Mouse (Mus musculus) erythroblast, adult 5-6 weeks (primary cell): ENCODE results near the gene H2-DMb1. TPM values are rescaled to one million over a fixed set of nuclear protein-coding genes. Genes with fewer than 3 reads are reported as not detected.
"Not testable (repeated sequence)": the region's sequence is repeated elsewhere in the genome, so short reads cannot be mapped to it uniquely, and the experiment has no call there.

Experiments used
- ATAC-seq: replicated peaks from 2 replicates; pipeline ENCODE4 v1.8.0; 2016; ENCODE audit warnings: moderate number of reproducible peaks, mild to moderate bottlenecking, moderate TSS enrichment, inconsistent platforms; ENCODE audit not compliant: poor library complexity, low FRiP score, severe bottlenecking
- total RNA-seq, 2 experiments: library from RNA; stranded (forward) in 1 of 2; stranded (reverse) in 1 of 2; fragments of 150-400 nt in 1 of 2; fragments of 200-764, 138-1000 nt in 1 of 2; gene quantifications; 2 replicates each; pipeline versions ENCODE4 v1.2.3 to v1.2.4; 2015 to 2017; ENCODE audit warnings: low replicate concordance in 2 of 2

Gene H2-DMb1
- total RNA-seq, 2 experiments from 2014 or later: 9.6 to 15.8 TPM

DNA sequence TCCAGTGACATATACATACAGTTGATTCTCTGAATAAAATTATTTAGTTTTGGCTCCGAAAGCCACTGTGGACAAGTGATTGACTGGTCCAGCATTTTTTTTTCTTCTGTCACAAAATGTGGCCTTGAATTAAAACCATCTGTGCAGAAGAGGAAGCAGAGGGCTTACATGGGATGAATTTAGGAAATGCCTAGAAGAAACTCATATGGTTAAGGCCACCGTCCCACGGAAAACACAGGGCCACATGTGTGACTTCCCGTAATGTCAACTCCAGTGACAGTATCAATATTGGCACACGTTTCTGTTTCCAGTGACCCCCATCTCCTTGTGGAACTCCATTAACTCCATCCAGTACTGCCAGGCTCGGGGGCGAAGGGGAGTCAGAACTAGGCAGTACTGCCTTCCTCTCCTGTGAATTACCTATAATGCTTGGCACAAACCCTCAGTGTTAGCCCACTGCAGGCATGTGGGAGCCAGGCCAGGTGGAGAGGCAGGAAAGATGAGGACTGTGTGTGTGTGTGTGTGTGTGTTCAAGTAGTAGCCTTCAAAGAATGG lies 10.3 kb upstream of the H2-DMb1 start:
- no peak for ATAC-seq

DNA sequence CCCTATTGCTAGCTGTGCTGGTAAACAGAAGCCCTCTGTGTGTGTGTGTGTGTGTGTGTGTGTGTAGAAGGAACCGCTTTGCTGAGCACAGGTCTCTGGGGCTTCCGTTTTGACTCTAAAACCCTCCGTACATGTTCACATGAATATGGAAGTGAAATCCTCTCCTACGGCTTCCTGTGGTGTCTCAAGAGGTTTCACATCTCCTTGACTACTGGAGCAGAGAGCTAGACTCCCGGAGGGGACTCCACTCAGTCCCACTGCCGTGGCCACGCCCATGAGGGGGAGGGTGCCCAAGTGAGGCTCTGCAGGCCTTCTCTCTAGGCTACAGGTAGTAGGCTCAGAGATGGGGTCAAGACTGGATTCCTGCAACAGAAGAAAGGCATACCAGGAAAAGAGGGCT lies 9.8 kb upstream of the H2-DMb1 start, which contains the start of gene H2-DMb2:
Gene H2-DMb2 (plus strand): TSS at position 275 of the 400 bp plus-strand sequence.
- ATAC-seq: no peak

DNA sequence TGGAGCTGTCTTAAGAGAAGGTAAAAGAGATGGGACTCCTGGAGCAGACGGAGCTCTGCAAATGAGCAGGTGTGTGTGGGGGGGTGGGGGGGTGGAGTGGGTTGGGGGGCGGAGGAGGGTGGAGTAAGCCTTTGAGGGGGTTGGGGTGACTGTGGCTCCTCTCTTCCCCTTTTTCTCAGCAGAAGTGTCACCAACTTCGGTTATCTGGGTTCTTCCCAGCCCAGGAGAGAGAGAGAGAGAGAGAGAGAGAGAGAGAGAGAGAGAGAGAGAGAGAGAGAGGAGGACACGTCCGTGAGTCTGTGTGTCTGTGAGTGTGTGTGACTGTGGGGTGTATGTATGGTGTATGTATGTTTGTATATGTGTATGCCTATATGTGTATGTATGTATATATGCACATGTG lies 9.4 kb upstream of the H2-DMb1 start:
- ATAC-seq: no peak

DNA sequence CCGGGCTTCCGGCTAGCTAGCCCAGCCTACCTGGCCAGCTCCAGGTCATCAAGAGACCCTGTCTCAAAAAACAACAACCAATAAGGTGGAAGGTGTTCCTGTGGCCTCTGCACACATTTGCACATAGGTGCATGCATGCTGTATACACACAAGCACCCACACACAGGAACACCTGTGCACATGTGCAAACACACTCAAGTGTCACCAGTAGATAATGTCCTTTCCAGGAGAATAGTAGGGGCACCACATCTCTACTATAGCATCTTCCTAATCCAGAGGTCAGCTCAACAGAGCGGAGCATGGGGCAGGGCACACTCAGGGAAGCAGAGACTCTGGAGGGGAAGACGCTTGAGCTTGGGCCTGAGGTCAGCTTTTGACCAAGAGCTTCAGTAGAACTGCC lies 8.7 kb upstream of the H2-DMb1 start:
- not testable (repeated sequence) for ATAC-seq

DNA sequence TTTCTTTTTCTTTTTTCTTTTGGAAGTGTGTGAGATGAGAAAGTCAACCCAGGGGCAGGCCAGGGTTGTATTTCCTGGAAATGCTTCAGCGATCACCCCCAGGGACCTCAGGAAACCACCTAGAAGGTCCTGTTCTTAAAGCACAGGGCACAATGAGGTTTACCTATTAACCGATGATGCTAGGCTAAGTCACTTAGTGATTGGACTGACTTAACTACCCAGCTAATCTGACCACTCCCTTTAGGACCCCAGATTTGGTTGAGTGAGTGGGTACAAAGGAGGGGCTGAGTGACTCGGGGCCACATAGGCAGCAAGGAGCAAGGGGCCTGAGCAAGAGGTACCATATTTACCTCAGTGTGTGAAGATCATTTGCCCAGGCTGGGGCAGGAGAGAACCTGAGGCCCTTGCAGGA lies 7.9 kb upstream of the H2-DMb1 start:
- no peak for ATAC-seq

DNA sequence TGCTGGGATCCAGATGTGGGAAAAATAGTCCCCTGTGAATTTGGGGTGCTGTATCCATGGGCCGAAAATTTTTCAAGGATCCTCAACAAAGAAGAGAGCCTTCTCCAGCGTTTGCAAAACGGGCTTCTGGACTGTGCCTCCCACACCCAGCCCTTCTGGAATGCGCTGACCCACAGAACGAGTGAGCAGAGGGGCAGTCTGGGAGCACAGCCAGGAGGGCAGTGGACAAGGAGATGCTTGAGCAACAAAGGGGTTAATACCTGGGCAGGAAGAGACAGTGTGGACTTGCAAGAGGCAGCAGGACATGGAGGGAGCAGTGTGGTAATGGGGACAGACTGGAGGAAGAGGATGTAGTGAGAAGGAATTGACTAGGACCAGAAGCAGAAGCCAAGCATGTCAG lies 2.7 kb downstream of the H2-DMb1 start:
- no peak for ATAC-seq

DNA sequence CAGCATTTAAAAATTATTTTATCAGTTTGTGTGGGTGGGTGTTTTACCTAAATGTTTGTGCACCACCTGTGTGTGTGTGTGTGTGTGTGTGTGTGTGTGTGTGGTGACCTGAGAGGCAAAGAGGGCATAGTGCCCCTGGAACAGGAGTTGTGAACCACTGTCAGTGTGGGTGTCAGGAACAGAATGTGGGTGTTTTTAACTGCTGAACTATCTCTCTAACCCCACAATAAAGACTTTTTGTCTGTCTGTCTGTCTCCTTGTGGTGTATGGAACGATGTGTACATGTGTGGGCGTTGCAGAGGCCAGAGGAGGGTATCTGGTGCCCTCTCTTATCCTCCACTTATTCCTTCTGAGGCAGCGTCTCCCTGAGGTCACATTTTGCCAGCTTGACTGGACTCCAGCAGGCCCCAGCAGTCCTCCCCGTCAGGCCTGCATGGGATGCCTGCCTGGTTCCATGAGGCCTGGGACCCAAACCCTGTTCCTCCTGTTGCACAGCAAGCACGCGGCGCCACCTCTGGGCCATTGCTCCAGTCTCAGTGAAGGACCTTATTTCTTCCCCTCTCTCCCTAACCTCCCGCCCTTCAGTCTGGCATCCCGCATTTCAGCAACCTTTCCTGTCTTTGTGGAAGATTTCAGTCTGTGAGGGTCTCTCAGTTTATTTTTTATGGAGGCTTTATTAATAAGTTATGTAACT lies 11.5 kb downstream of the H2-DMb1 start:
- no peak for ATAC-seq

DNA sequence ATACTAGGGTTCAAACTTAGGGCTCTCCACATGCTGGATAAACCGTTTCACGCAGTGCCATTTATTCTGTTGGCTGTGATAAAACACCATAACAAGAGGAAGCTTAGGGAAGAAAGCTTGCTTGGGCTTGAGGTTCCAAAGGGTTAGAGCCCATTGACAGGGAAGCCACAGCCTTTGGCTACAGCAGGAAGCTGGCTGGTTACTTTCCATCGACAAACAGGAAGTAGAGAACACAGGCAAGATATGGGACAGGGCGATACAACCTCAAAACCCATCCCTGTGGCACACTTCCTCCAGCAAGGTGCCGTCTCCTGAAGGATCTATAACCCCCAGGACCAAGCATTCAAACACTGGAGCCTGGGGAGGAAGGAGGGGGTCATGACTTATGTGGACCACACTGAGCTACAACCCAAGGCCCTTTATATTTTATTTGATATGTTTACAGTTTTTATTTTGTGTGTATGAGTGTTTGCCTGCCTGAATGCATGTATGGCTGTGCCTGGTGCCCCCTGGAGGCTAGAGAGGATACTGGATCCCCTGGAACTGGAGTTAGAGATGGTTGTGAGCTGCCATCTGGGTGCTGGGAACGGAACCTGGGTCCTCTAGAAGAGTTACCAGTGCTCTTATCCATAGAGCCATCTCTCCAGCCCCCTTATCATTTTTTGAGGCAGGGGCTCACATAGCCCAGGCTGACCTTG lies 12.3 kb downstream of the H2-DMb1 start:
- no peak for ATAC-seq

DNA sequence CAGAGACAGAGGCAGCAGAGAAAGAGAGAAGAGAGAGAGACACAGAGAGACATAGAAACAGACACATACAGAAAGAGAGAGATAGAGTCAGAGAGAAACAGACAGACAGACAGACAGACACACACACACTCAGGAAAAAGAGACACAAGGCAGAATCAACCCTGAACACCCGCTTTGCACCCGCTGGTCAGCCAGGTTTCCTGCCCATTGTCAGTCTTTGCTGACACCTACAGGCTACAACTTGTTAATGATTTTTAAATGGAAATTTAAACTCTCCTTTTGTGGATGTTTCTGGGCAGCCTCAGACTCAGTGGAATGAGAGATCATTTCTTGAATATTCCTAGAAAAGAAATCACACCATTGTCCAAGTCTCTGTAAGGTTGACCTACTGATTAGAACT lies 16.4 kb downstream of the H2-DMb1 start:
- ATAC-seq: no peak

DNA sequence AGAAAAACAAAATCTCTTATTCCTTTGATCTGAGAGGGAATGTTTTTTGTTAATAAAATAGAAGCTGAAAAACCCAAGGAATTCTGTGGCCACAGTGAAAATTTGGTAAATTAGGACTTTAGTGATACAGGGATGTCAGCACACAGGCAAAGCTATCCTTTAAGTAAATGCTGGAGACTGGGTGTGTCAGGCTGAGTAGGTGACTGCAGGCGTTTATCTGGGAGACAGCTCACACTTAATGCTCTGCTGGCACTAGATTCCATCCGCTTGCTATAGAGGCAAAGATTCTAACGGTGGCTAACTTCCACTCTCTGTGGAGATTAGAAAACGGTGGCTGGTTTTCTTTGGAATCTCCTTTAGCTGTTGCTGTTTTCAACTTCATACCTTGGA lies 17.6 kb downstream of the H2-DMb1 start:
- peak; percentile 70 for ATAC-seq

DNA sequence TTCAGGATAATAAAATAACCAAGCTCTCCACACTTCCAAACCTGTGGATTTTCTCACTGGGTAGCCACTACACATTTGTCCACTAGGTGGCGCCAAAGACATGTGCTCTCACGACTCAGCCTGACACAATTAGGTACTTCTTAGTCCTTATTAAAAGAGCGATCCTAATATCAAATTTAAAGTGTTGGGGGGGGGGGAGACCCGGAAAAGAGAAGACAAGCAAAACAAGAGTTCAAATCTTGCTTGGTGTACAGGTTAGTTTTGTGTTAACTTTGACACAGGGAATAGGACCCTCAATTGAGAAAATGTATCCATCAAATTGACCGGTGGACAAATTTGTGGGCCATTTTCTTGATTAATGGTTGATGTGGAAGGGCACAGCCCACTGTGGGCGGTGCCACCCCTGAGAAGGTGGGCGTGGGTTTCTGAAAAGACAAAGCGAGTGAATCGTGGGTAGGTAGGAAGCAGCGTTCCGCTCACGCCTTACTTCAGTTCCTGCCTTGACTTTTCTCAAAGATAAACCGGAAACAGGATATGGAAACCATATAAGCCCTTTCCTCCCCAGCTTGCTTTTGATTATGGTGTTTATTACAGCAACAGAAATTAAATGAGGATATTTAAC lies 18.1 kb downstream of the H2-DMb1 start:
- peak; percentile 89 for ATAC-seq

DNA sequence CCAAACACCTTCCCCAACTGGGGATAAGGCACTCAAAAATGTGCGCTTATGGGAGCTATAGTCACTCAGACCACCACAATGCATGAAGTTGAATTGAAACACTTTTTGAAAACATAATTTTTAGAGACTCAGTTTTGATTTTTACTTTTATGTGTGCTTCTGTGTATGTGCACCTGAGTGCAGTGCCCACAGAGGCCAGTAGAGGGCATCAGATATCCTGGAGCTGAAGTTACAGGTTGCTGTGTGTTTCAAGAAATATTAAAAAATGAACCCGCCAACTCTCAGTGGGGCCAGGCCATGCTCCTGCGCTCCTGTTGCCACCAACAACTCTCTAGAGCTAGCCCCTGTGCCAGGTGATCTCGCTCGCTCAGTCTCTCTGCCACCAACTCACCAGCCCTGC lies 19.7 kb downstream of the H2-DMb1 start:
- no peak for ATAC-seq

DNA sequence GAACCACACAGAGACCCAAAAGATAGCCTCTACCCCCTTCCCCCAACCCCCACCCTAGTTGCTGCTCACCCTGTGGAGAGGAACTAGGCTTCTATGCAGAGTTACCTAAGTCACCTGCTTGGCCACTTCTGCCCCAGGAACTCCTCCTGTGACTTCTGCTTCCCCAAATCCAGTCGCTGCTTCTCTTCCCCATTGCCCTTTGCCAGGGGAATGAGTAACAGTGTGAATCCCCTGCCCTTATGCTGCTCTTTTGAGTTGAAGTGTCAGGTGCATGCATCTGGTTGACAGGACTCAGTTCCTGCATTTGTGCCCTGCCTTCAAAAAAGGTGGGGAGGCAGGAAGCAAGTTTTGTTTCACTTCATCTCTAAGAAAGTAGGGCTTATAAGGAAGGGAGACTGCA lies 21.2 kb downstream of the H2-DMb1 start:
- no peak for ATAC-seq

DNA sequence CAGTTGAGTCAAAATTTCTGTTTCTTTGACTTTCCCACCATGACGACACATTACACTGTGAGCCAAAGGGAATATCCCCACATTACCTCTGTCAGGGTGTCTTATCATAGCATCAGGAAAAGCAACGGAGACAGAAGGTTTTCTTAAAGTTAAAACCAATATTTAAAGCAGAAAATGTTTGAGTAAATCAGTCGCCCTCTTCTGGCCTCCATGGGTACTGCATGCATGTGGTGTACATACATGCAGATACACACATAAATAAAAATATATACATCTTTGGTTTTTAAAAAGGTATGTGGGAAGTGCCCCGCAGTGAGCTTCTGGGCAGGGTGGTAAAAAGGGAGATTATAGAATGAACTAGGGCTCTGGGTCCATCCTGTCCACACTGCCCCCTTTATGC lies 24.3 kb downstream of the H2-DMb1 start:
- ATAC-seq: no peak

DNA sequence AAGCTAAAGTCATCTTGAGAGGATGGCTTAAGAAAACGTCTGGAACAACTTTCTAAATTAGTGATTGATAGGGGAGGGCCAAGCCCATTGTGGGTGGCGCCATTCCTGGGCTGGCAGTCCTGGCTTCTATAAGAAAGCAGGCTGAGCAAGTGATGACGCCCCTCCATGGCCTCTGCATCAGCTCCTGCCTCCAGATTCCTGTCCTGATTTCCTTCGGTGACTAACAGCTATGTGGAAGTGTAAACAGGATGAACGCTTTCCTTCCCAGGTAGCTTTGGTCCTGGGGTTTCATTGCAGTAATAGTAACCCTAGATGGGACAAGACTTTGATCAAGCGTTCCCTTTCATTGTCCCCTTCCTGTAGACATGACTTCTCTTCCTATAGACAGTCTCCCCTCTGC lies 26.1 kb downstream of the H2-DMb1 start:
- ATAC-seq: no peak

DNA sequence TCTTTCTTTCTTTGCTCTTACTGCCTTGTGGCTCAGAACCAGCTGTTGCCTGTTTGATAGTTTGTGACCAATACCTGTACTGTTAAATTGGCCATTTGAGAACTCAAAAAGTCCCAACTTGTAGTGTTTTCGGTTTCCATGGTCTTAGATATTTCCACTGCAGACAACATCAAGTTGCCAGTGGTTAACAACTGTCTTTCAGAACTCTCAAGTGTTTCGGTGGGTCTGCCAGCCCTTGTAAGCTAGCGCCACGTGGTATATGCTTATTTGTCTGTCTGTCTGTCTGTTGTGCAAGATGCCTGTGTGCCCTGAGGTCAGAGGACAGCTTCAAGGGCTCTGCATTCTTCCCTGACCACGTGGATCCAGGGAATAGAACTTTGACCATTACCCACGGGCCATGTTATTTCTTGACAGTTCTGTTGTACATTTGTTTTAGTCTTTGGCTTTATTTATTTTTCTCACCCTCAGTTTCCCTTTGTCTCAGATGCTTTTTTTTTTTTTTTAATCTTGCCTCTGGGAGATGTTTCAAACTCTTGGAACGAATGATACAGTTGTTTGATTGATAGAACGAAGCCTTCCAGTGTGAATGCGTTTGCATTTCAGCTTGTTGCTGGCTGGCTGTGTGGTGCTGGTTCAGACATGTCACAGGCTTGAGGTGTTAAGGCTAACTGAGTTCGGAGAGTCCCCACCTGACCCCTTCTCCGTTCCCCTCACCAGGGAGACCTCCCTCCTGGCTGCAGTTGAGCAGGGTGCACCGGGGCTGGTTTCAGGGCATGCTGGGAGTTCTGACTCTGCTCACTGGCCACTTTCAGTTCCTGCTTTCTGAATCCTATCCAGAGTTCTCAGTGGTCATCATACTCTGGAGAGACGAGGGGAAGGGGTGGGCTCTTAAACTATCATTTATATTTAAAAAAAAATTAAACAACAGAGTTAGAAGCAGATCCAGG lies 27.3 kb downstream of the H2-DMb1 start:
- ATAC-seq: no peak

DNA sequence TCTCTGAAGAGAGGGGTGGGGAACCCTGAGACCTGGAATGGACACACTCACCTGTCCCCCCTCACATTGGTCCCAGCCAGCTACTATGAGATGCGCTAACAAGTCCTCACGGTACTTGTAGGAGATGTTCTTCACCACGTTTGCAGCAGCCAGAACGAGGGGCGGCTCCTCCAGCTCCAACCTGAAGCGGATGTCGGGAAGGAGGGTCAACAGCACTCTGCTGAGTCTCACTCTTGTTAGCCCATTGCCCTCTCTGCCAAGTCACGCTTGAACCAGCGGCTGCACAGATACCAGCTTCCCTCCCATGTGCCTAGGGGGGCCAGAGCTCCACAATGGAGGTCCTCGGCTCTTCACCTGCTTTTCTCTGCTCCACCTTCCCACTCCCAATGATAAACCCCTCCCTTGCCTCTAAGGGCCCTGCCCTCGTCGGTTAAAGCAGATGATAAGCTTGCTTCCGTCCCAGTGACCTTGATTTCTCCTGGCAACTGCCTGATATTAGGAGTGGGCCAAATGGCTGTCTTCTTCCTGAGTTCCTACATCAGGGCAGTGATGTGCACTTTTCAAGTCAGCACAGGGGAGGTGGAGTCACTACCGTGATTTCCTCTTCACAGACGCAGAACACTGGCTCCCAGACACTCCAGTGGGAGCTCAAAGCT lies 30.8 kb downstream of the H2-DMb1 start:
- no peak for ATAC-seq

DNA sequence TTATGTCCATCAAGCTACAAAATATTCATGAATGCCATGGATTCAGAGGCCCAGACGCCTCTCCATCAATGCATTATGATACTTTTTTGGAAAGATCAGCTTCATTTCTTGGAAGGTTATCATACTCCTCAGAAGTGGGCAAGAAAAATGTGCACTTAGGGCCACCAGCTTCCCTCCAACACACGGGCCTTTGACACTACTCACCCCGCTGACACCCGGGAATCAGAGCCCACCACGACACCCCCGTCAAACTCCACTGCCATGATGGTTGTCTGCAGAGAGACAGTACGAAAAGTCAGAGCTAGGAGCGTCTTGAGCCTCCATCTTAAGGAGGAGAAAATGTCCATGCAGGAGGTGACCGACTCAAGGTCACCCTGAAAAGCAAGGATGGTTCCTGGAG lies 32.7 kb downstream of the H2-DMb1 start:
- ATAC-seq: no peak

DNA sequence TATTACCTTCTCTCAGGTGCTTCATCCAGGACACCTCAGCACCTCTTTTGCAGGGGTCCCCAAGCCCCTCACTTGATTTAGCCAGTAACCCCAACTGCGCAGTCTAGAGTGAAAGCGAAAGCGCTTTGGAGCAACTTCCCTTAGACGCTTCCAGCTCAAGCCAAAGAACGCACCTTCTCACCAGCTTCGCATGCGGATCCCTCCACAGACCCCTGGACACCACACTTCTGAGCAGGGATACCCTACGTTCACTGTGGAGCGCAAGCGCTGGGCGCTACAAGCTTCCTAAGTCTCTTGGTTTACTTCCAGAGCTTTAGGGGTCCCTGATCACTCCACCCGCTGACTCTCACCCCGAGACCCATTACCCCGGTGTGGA lies 34.0 kb downstream of the H2-DMb1 start:
- peak; percentile 21 for ATAC-seq
